Mouse (Mus musculus) MEL (cell line): Measurements from ENCODE around the gene Smarca4. TPM values are rescaled to one million over a fixed set of nuclear protein-coding genes. Genes with fewer than 3 reads are reported as not detected.

Source experiments
- DNase-seq: peaks from one replicate; pipeline ENCODE4 v3.0.0; 2011; ENCODE audit warnings: low read depth, low spot score
- H3K27ac ChIP-seq: 2 replicates; pipeline ENCODE4 v1.5.1; 2012; ENCODE audit warnings: low read depth, mild to moderate bottlenecking, control low read depth, low read length, moderate library complexity; ENCODE audit not compliant: control insufficient read depth
- H3K27me3 ChIP-seq, 2 experiments: fragments of 150-350 bp in 1 of 2; sonication (generic) in 1 of 2; 2 replicates each; pipeline ENCODE4 v1.6.1; 2012; ENCODE audit warnings: low read length in 2 of 2, mild to moderate bottlenecking in 2 of 2, improper control_type of control experiment in 1 of 2, moderate library complexity in 1 of 2; ENCODE audit not compliant: insufficient read depth in 2 of 2, control insufficient read depth in 1 of 2
- H3K36me3 ChIP-seq, 2 experiments: 2 replicates each; pipeline ENCODE4 v1.6.1; 2012 to 2014; ENCODE audit warnings: low read length in 2 of 2, improper control_type of control experiment in 1 of 2, inconsistent platforms in 1 of 2, mild to moderate bottlenecking in 1 of 2; ENCODE audit not compliant: insufficient read depth in 2 of 2, control insufficient read depth in 1 of 2
- H3K4me1 ChIP-seq, 2 experiments: fragments of 150-350 bp in 1 of 2; sonication (generic) in 1 of 2; 2 replicates each; pipeline ENCODE4 v1.6.1; 2012; ENCODE audit warnings: low read length in 2 of 2, improper control_type of control experiment in 1 of 2, mild to moderate bottlenecking in 1 of 2; ENCODE audit not compliant: insufficient read depth in 2 of 2, control insufficient read depth in 1 of 2
- H3K4me3 ChIP-seq, 2 experiments: fragments of 150-350 bp in 1 of 2; sonication (generic) in 1 of 2; 2 replicates each; pipeline ENCODE4 v1.5.1; 2012; ENCODE audit warnings: low read depth in 2 of 2, low read length in 2 of 2, mild to moderate bottlenecking in 2 of 2, moderate library complexity in 2 of 2, control low read depth in 1 of 2, improper control_type of control experiment in 1 of 2; ENCODE audit not compliant: control insufficient read depth in 1 of 2, insufficient read depth in 1 of 2
- H3K79me2 ChIP-seq: 2 replicates; pipeline ENCODE4 v1.6.1; 2012; ENCODE audit warnings: mild to moderate bottlenecking, low read length, moderate library complexity; ENCODE audit not compliant: control insufficient read depth, poor library complexity, insufficient read depth
- H3K9ac ChIP-seq: 2 replicates; pipeline ENCODE4 v1.6.1; 2012; ENCODE audit warnings: low read depth, mild to moderate bottlenecking, control low read depth, low read length, moderate library complexity; ENCODE audit not compliant: control insufficient read depth, poor library complexity, severe bottlenecking
- H3K9me3 ChIP-seq: fragments of 150-350 bp; sonication (generic); replicated peaks from 2 replicates; pipeline ENCODE4 v1.6.1; 2012; ENCODE audit warnings: mild to moderate bottlenecking, low read length, improper control_type of control experiment, moderate library complexity; ENCODE audit not compliant: insufficient read depth
- BHLHE40 ChIP-seq: IDR thresholded peaks from 2 replicates; pipeline ENCODE4 v1.6.1; 2012; ENCODE audit warnings: low read depth, mild to moderate bottlenecking, inconsistent platforms, low read length, improper control_type of control experiment, borderline replicate concordance
- CHD2 ChIP-seq: IDR thresholded peaks from 2 replicates; pipeline ENCODE4 v1.6.1; 2011; ENCODE audit warnings: low read length, improper control_type of control experiment
- E2F4 ChIP-seq: IDR thresholded peaks from 2 replicates; pipeline ENCODE4 v1.6.1; 2011; ENCODE audit warnings: low read depth, low read length, improper control_type of control experiment, borderline replicate concordance
- EP300 ChIP-seq, 2 experiments: IDR thresholded peaks; 2 replicates each; pipeline ENCODE4 v1.6.1; 2011; ENCODE audit warnings: improper control_type of control experiment in 2 of 2, low read length in 2 of 2, low read depth in 1 of 2, mild to moderate bottlenecking in 1 of 2
- ETS1 ChIP-seq: IDR thresholded peaks from 2 replicates; pipeline ENCODE4 v1.6.1; 2012; ENCODE audit warnings: low read depth, mild to moderate bottlenecking, inconsistent platforms, low read length, improper control_type of control experiment, moderate library complexity
- MAX ChIP-seq: IDR thresholded peaks from 2 replicates; pipeline ENCODE4 v1.6.1; 2011; ENCODE audit warnings: low read length, improper control_type of control experiment
- MAZ ChIP-seq: IDR thresholded peaks from 2 replicates; pipeline ENCODE4 v1.6.1; 2012; ENCODE audit warnings: low read depth, mild to moderate bottlenecking, inconsistent platforms, low read length, improper control_type of control experiment
- MYB ChIP-seq: IDR thresholded peaks from 2 replicates; pipeline ENCODE4 v1.6.1; 2011; ENCODE audit warnings: mild to moderate bottlenecking, low read depth, low read length, improper control_type of control experiment
- NRF1 ChIP-seq: IDR thresholded peaks from 2 replicates; pipeline ENCODE4 v1.6.1; 2014; ENCODE audit warnings: low read depth, mild to moderate bottlenecking, inconsistent platforms, low read length, improper control_type of control experiment, moderate library complexity; ENCODE audit not compliant: poor library complexity, insufficient read depth, severe bottlenecking
- POLR2A ChIP-seq, 2 experiments: IDR thresholded peaks; 2 replicates each; pipeline ENCODE4 v1.6.1; 2011 to 2012; ENCODE audit warnings: low read length in 2 of 2, mild to moderate bottlenecking in 2 of 2, control low read depth in 1 of 2, improper control_type of control experiment in 1 of 2, low read depth in 1 of 2, moderate library complexity in 1 of 2; ENCODE audit not compliant: control insufficient read depth in 1 of 2, insufficient read depth in 1 of 2, poor library complexity in 1 of 2
- RCOR1 ChIP-seq: IDR thresholded peaks from 2 replicates; pipeline ENCODE4 v1.6.1; 2012; ENCODE audit warnings: low read depth, mild to moderate bottlenecking, inconsistent platforms, low read length, improper control_type of control experiment
- SIN3A ChIP-seq: IDR thresholded peaks from 2 replicates; pipeline ENCODE4 v1.6.1; 2012; ENCODE audit warnings: low read length, improper control_type of control experiment, inconsistent platforms
- SMC3 ChIP-seq: IDR thresholded peaks from 2 replicates; pipeline ENCODE4 v1.6.1; 2011; ENCODE audit warnings: low read depth, low read length, improper control_type of control experiment
- TBP ChIP-seq: IDR thresholded peaks from 2 replicates; pipeline ENCODE4 v1.8.0; 2011; ENCODE audit warnings: low read depth, low read length, improper control_type of control experiment
- USF1 ChIP-seq: IDR thresholded peaks from 2 replicates; pipeline ENCODE4 v1.6.1; 2014; ENCODE audit warnings: low read depth, mild to moderate bottlenecking, inconsistent platforms, low read length, improper control_type of control experiment, moderate library complexity
- ZKSCAN1 ChIP-seq: IDR thresholded peaks from 2 replicates; pipeline ENCODE4 v1.6.1; 2012; ENCODE audit warnings: low read depth, mild to moderate bottlenecking, inconsistent platforms, low read length, improper control_type of control experiment, moderate library complexity
- ZMIZ1 ChIP-seq: IDR thresholded peaks from 2 replicates; pipeline ENCODE4 v1.6.1; 2012; ENCODE audit warnings: low read depth, mild to moderate bottlenecking, inconsistent platforms, low read length, improper control_type of control experiment, moderate library complexity
- ZNF384 ChIP-seq: IDR thresholded peaks from 2 replicates; pipeline ENCODE4 v1.6.1; 2012; ENCODE audit warnings: low read depth, mild to moderate bottlenecking, inconsistent platforms, low read length, improper control_type of control experiment
- polyA plus RNA-seq, 2 experiments: library from polyadenylated mRNA; stranded (reverse) in 1 of 2; unstranded in 1 of 2; fragments of >175 nt in 1 of 2; fragments of >200 nt in 1 of 2; gene quantifications; 2 replicates each; pipeline versions ENCODE4 v1.2.1 to v1.2.4; 2012; ENCODE audit warnings: low replicate concordance in 2 of 2, low read depth in 1 of 2; ENCODE audit not compliant: insufficient read length in 2 of 2, insufficient read depth in 1 of 2, missing spikeins in 1 of 2
- total RNA-seq: library from RNA; depleted of rRNA; stranded (reverse); fragments of 300-350 nt; gene quantifications from 2 replicates; pipeline ENCODE4 v1.2.3, GENCODE M21; 2012

The Smarca4 gene
- total and polyA plus RNA-seq, 3 experiments: 71.4 to 381 (median 249) TPM

DNA sequence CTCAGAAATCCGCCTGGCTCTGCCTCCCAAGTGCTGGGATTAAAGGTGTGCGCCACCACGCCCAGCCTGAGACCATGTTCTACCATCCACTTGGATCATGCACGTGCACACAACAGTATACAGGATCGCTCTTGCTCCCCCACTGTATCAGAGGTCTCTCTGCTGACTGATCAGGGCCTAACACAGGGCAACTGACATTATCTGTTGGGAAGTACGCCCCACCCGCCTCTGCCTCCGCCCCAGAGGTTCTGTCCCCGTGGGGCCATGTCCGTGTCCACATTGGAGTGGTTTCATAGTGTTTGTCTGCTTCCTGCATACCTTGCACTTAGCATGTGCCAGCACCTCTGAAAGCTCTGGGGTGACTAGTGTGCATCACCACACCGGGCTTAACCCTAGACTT, 125.5 kb downstream of the Smarca4 start:
- Histone ChIP-seq H3K36me3 (peaks cover 0 to 69% of the 10 kb centered on the region in 2 experiments; a peak in 2 of 4 replicates), H3K4me1 (peaks cover 0 to 6% of the 10 kb centered on the region in 2 experiments; a peak in 1 of 4 replicates), H3K27me3 (no peaks in the 10 kb centered on the region), H3K27ac (no peak overlapping the region)
- TF ChIP-seq TBP (no peak), POLR2A (IDR thresholded peaks at IDR 0.05; ENCODE audit: control insufficient read depth in 1 of 2, insufficient read depth in 1 of 2, low read depth in 1 of 2, low read length in 2 of 2, poor library complexity in 1 of 2) (no peak), USF1 (no peak), MYB (no peak), E2F4 (no peak), ZKSCAN1 (no peak), MAX (no peak), SMC3 (no peak), EP300 (IDR thresholded peaks at IDR 0.05; ENCODE audit: low read depth in 1 of 2, low read length in 2 of 2) (no peak), BHLHE40 (no peak)
- TF ChIP-seq, all 39 proteins: peak for 0
- Histone ChIP-seq H3K4me3 (no peak overlapping the region), H3K79me2 (no peaks in the 10 kb centered on the region), H3K9me3 (no peaks in the 10 kb centered on the region), H3K9ac (no peak overlapping the region)
- no peak for DNase-seq

DNA sequence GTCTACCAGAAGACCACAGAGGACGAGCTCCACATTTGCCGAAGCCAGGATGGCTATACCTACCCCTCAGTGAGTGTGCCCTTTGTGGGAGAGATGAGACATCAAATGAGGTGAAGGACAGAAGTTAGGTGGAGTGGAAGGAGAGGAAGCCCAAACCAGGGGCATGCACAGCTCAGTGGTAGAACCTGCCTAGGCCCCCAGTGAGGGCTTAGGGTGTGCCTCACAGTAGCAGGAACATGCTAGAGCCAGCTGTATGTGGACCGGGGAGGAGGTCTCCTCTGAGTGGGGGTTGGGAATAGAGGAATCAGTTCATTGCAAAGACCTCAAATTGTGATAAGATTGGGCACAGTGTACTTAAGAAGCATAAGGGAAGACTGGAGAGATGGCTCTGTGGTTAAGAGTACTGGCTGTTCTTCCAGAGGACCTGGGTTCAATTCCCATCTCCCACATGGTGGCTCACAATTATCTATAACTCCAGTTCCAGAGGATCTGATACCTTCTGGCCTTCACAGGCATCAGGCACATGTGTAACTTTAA, 131.3 kb downstream of the Smarca4 start:
- peak; percentile 57 for DNase-seq
- Histone ChIP-seq H3K4me3 (no peak overlapping the region), H3K27ac (no peak overlapping the region), H3K27me3 (no peaks in the 10 kb centered on the region), H3K9me3 (no peaks in the 10 kb centered on the region), H3K79me2 (no peaks in the 10 kb centered on the region), H3K36me3 (peaks cover 8 to 50% of the 10 kb centered on the region in 2 experiments), H3K9ac (no peak overlapping the region), H3K4me1 (peaks cover 10 to 14% of the 10 kb centered on the region in 2 experiments)
- no peak for TF ChIP-seq NRF1
- TF ChIP-seq SMC3: peak; percentile 1; the same call in 1 of the 2 replicates
- TF ChIP-seq RCOR1: peak; percentile 41; the same call in 1 of the 2 replicates
- TF ChIP-seq BHLHE40: no peak
- no peak for TF ChIP-seq ZNF384
- TF ChIP-seq TBP: peak; percentile 69
- no peak for TF ChIP-seq USF1
- TF ChIP-seq SIN3A: no peak
- TF ChIP-seq ZMIZ1: no peak
- no peak for TF ChIP-seq MAZ
- no peak for TF ChIP-seq CHD2
- no peak for TF ChIP-seq ETS1
